Mouse (Mus musculus) stomach, embryonic 16.5 days (tissue): ENCODE data around the gene Armc12. TPM values are rescaled to one million over a fixed set of nuclear protein-coding genes. Genes with fewer than 3 reads are reported as not detected.
A peak's percentile ranks its signal among the peaks of the same experiment; 100 is the strongest.

Experiments
- ATAC-seq: fragments of 200-750 bp; cut with Nextera tagmentation; 2 replicates; pipeline ENCODE4 v1.8.0; 2017; ENCODE audit warnings: moderate number of reproducible peaks, moderate TSS enrichment; ENCODE audit not compliant: insufficient read depth, low FRiP score
- H3K27ac ChIP-seq: fragments of 300-500 bp; sonication (generic); 2 replicates; pipeline ENCODE4 v1.5.1; 2014; ENCODE audit warnings: low read length
- H3K27me3 ChIP-seq: fragments of 300-500 bp; sonication (generic); 2 replicates; pipeline ENCODE4 v1.6.1; 2014; ENCODE audit warnings: low read length, control low read depth, mixed read lengths; ENCODE audit not compliant: control insufficient read depth, insufficient read depth
- H3K36me3 ChIP-seq: fragments of 300-500 bp; sonication (generic); 2 replicates; pipeline ENCODE4 v1.6.1; 2014; ENCODE audit warnings: low read length; ENCODE audit not compliant: control insufficient read depth, insufficient read depth
- H3K4me1 ChIP-seq: fragments of 300-500 bp; sonication (generic); 2 replicates; pipeline ENCODE4 v1.6.1; 2014; ENCODE audit warnings: low read length, control low read depth, mixed read lengths; ENCODE audit not compliant: control insufficient read depth, insufficient read depth
- H3K4me2 ChIP-seq: fragments of 300-500 bp; sonication (generic); 2 replicates; pipeline ENCODE4 v1.6.1; 2014; ENCODE audit warnings: low read depth, low read length, mixed read lengths
- H3K4me3 ChIP-seq: fragments of 300-500 bp; sonication (generic); replicated peaks from 2 replicates; pipeline ENCODE4 v1.5.1; 2014; ENCODE audit warnings: mild to moderate bottlenecking, low read length
- H3K9ac ChIP-seq: fragments of 300-500 bp; sonication (generic); 2 replicates; pipeline ENCODE4 v1.6.1; 2014; ENCODE audit warnings: low read length
- H3K9me3 ChIP-seq: fragments of 300-500 bp; sonication (generic); replicated peaks from 2 replicates; pipeline ENCODE4 v1.6.1; 2016; ENCODE audit warnings: low read length, control low read depth; ENCODE audit not compliant: control insufficient read depth
- WGBS: fragments of 180-500 bp; shearing (Covaris S2); extraction: QIAGEN DNeasy Blood & Tissue Kit; methylation state at CpG from one replicate; pipeline ENCODE4 v1.1.7; 2014; 5-methylcytosine and 5-hydroxymethylcytosine counted together
- polyA plus RNA-seq: library from polyadenylated mRNA; unstranded; fragments of >200 nt; fragmentation: Nextera tagmentation; extraction: Ambion mirVana; gene quantifications from 2 replicates; pipeline ENCODE4 v1.2.1, GENCODE M21; 2015

Armc12 gene
- polyA plus RNA-seq, 1 experiment from 2014 or later = not detected

DNA sequence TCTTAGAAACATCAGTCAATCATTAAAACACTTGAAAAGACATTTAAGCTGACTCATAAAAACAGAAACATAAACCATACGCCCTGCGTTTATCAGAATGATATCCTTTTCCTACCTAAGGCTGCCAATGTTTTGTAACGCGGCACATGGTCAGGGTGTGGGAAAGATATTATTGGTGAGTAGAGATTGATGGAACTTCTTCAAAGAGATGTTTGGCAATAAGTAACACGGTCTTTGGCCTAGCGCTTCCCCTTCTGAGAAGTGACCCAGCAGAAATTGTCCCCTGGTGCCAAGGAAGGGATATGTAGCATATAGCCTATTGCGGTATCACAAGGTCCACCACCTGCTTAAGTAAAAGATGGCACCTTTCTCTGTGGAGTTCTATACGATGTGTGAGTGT lies 34.8 kb upstream of the Armc12 start:
- H3K27me3 ChIP-seq = no peaks in the 10 kb centered on the region
- H3K9ac ChIP-seq = no peak overlapping the region
- peaks cover 10% of the 10 kb centered on the region; the same call in 1 of the 2 replicates for H3K4me1 ChIP-seq
- no peak overlapping the region for H3K4me3 ChIP-seq
- ATAC-seq = no peak
- H3K9me3 ChIP-seq = no peaks in the 10 kb centered on the region
- H3K36me3 ChIP-seq = no peaks in the 10 kb centered on the region
- no peak overlapping the region for H3K27ac ChIP-seq
- 81% methylated on average over 8 of the region's 8 CpGs for WGBS
- no peak overlapping the region for H3K4me2 ChIP-seq

DNA sequence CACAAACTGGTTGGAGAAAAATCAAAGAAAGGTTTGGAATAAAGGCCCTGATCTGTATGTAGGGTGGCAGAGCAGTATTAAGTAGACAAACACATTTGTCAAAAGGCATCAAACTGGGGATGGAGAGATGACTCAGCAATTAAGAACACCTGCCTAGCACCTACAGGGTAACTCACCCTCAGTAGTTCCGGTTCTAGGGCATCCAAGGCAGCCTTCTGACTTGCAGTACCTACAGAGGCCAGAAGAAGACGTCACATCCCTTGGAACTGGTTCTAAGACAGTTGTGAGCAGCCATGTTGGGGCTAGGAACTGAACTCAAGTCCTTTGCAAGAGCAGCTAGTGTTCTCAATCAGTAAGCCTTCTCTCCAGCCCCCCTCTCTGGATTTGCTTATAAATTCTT lies 31.4 kb upstream of the Armc12 start:
- no peaks in the 10 kb centered on the region for H3K9me3 ChIP-seq
- H3K27ac ChIP-seq = no peak overlapping the region
- H3K36me3 ChIP-seq = no peaks in the 10 kb centered on the region
- H3K4me1 ChIP-seq = no peaks in the 10 kb centered on the region
- WGBS = 60% methylated on average over 2 of the region's 2 CpGs
- no peak overlapping the region for H3K4me2 ChIP-seq
- H3K4me3 ChIP-seq = no peak overlapping the region
- no peaks in the 10 kb centered on the region for H3K27me3 ChIP-seq
- no peak for ATAC-seq
- H3K9ac ChIP-seq = no peak overlapping the region

DNA sequence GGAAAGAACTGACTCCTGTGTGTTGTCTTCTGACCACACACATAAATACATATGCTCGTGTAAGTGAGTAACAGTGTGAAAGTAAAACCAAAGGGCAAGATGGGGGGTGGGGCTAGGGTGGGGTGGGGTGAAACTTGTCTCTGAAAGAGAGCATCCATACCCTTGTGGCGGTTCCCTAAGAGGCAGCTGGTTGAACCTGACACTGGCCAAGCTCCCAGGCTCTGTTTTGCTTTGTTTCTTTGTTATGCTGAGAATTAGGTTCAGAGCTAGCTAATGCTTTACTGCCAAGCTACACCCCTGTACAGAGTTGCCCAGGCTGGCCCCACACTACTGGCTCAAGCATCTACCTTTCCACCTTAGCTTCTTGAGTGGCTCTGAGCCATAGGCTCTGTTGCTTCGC lies 30.1 kb upstream of the Armc12 start:
- no peak for ATAC-seq

DNA sequence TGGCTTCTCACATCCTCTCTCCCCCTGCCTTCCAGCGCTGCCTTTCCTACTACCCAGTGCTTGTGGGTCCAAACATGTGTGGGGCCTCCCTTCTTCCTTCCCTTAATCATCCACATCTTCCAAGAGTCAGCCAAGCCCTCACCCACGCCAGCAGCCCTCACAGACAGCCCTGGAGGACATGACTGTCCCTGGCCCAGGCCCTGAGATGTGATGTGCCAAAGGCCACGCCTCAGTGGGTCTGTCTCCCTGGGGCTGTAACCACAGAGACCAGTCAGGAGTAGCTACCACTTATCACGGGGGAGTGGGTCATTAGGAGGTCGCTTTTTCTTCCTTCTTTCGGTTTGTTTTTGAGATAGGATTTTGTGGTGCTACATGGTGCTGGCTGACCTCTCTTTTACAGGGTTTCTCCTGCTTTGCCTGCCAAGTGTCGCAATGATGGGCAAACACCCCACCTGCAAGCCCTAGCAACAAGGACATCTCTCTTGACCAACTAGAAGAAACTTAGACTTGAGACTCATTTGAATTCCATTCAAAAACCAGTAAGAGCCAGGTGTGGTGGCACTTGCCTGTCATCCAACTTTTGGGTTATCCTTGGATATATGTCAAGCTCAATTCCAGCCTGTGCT lies 28.3 kb upstream of the Armc12 start:
- H3K36me3 ChIP-seq = no peaks in the 10 kb centered on the region
- H3K27me3 ChIP-seq = no peaks in the 10 kb centered on the region
- H3K4me1 ChIP-seq = peaks cover 5% of the 10 kb centered on the region
- ATAC-seq = no peak
- H3K27ac ChIP-seq = no peak overlapping the region
- H3K9me3 ChIP-seq = no peaks in the 10 kb centered on the region
- 53% methylated on average over 7 of the region's 7 CpGs for WGBS
- H3K9ac ChIP-seq = no peak overlapping the region
- H3K4me2 ChIP-seq = no peak overlapping the region
- no peak overlapping the region for H3K4me3 ChIP-seq

More for the DNA sequence above, 30.1 kb upstream of the Armc12 start:
- Histone ChIP-seq H3K27me3 (no peaks in the 10 kb centered on the region), H3K9ac (no peak overlapping the region), H3K27ac (no peak overlapping the region), H3K4me3 (no peak overlapping the region), H3K4me1 (no peaks in the 10 kb centered on the region), H3K4me2 (no peak overlapping the region), H3K36me3 (no peaks in the 10 kb centered on the region), H3K9me3 (no peaks in the 10 kb centered on the region)
- WGBS = 66% methylated on average over 3 of the region's 3 CpGs

DNA sequence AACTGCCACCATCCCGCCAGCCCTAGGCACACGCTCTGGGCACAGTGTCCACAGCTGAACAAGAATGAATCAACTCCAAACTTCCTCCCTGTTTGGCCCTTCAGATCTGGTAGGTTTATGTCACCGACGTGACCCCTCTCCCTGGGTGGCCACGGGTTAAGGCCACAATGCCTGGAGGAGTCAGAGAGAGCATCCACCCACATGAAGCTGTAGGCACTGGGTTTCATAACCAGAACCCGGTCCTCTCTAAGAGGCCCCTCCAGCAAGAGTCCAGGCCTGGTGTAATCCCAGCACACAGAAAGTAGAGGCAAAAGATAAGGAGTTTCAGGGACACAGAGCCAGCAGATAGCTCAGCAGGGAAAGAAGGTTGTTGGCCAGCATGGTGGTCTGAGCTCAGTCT lies 26.4 kb upstream of the Armc12 start:
- ATAC-seq = no peak
- Histone ChIP-seq H3K9ac (no peak overlapping the region), H3K4me3 (no peak overlapping the region), H3K27ac (no peak overlapping the region), H3K4me2 (no peak overlapping the region), H3K36me3 (no peaks in the 10 kb centered on the region), H3K9me3 (no peaks in the 10 kb centered on the region), H3K27me3 (no peaks in the 10 kb centered on the region), H3K4me1 (peaks cover 10% of the 10 kb centered on the region)
- WGBS = 78% methylated on average over 6 of the region's 6 CpGs

DNA sequence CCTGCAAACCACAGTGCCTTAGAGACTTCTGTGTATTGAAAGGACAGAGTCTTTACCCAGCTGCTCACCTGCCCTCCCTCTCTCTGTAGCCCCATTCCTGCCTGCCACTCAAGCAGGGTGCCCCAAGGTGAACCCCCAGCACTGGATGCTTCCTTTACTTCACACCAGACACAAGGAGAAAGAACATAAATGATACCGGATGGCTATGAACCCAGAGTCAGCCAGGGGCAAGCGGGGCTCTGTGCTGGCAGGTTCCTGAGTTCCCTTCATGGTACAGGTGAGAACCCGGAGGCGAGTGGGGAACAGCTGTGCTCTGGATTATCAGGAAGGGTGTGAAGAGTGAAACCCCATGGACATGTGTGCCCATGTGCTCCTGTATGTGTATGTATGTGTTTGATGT lies 25.0 kb upstream of the Armc12 start:
- Histone ChIP-seq H3K4me2 (no peak overlapping the region), H3K9ac (no peak overlapping the region), H3K9me3 (no peaks in the 10 kb centered on the region), H3K4me1 (peaks cover 14% of the 10 kb centered on the region), H3K27me3 (no peaks in the 10 kb centered on the region), H3K36me3 (no peaks in the 10 kb centered on the region), H3K27ac (no peak overlapping the region), H3K4me3 (no peak overlapping the region)
- no peak for ATAC-seq
- WGBS = 89% methylated on average over 4 of the region's 4 CpGs

DNA sequence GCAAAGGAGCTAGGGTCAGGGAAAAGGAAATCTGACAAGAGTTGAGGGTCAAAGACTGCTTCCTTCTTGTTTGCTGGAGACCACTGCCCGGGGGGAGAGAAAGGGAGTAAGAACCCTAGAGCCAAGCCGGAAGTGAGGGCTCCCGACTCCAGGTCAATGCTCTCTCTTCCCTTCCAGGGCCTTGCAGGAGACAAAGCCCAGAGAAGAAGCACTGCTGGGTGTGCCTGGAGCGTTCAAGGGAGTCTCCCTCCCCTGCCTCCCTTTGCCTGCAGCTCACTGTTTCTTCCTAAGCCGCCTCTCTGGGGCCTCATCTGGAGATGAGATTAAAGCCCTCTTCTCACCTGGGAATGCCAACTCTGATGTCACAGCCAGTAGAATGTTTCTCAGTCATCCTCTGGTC lies 23.7 kb upstream of the Armc12 start:
- Histone ChIP-seq H3K4me3 (no peak overlapping the region), H3K4me2 (no peak overlapping the region), H3K27ac (peak overlapping the region; percentile 37), H3K9me3 (no peaks in the 10 kb centered on the region), H3K9ac (peak overlapping the region; percentile 58), H3K36me3 (no peaks in the 10 kb centered on the region), H3K4me1 (peaks cover 25% of the 10 kb centered on the region), H3K27me3 (no peaks in the 10 kb centered on the region)
- no peak for ATAC-seq
- 18% methylated on average over 5 of the region's 5 CpGs for whole genome bisulfite sequencing

DNA sequence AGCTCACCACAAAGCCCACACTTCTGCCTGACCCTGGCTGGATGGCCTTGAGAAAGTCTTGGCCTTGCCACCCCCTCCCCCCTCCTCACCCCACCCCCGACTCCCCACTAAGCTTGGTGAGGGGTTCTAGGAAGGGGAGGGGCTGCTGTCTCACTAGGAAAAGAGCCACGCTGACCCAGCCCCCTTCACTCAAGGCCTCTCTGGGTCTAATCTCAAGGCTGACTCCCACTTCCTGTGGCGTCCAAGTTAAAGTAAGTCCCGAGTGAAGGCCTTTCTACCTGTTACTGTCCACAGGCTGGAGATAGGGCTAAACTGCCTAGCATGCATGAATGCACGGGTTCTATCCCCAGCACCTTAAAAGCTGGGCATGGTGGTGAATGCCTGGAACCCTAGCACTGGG lies 23.1 kb upstream of the Armc12 start:
- no peaks in the 10 kb centered on the region for H3K27me3 ChIP-seq
- H3K9ac ChIP-seq = peak overlapping the region; percentile 58
- no peak overlapping the region for H3K4me3 ChIP-seq
- H3K4me1 ChIP-seq = peaks cover 30% of the 10 kb centered on the region
- no peak for ATAC-seq
- no peak overlapping the region for H3K4me2 ChIP-seq
- 36% methylated on average over 5 of the region's 5 CpGs for WGBS
- no peaks in the 10 kb centered on the region for H3K9me3 ChIP-seq
- no peak overlapping the region for H3K27ac ChIP-seq
- no peaks in the 10 kb centered on the region for H3K36me3 ChIP-seq

DNA sequence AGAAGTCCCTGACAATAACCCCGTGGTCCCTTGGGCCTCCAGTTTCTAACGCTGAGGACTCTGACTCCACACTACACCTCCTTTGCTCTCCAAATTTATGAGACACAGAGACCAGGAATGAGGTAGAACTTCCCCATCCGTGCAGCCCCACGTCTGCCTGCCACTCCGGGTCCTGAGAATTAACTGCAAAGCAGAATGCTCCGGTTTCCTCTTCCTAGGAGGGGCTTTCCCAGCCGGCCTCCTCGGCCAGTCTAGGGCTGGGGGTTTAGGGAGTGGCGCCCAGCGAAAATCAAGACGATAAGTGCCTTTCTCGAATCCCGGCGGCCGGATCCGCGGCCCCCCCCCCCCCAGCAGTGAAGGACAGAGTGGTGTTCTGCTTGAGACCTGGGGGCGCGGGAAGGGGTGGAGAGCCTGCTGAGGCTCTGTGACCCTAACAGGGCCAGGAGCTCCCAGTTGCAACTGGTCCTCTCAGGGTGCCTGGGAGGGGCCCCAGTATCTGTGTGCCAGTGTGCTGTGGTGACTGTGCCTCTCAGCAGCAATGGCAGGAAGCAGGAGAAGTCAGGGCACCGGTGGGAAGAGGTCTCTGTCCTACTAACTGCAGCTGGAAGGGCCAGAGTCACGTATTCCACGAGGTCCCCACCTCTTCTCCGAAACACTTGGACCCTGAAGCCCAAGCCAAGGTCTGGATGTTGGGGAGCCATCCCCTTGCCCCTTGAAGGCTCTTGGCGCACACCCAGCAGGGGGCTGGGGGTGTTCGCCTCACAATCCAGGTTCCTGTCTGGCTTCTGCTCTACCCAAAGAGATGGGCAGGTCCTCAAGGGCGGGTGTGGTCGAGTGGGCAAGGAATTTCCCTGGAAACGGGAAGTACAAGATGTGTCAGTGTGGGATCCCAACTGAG lies 19.9 kb upstream of the Armc12 start:
- WGBS = 7% methylated on average over 28 of the region's 28 CpGs
- Histone ChIP-seq H3K9me3 (no peaks in the 10 kb centered on the region), H3K4me2 (peak overlapping the region; percentile 54), H3K36me3 (no peaks in the 10 kb centered on the region), H3K27ac (peak overlapping the region; percentile 46; the same call in 1 of the 2 replicates), H3K27me3 (no peaks in the 10 kb centered on the region), H3K4me3 (peak overlapping the region; percentile 6), H3K4me1 (peaks cover 40% of the 10 kb centered on the region), H3K9ac (peak overlapping the region; percentile 63)
- peak; percentile 19; the same call in 1 of the 2 replicates for ATAC-seq
